Mouse (Mus musculus) liver, embryonic 12.5 days (tissue): ENCODE data around the gene Pdap1. TPM values are rescaled to one million over a fixed set of nuclear protein-coding genes. Genes with fewer than 3 reads are reported as not detected.

Experiments used
- ATAC-seq: fragments of 200-750 bp; cut with Nextera tagmentation; 2 replicates; pipeline ENCODE4 v1.8.0; 2017; ENCODE audit warnings: moderate number of reproducible peaks, mild to moderate bottlenecking, moderate library complexity
- H3K27ac ChIP-seq: fragments of 300-500 bp; sonication (generic); 2 replicates; pipeline ENCODE4 v1.5.1; 2016; ENCODE audit warnings: mild to moderate bottlenecking
- H3K27me3 ChIP-seq: fragments of 300-500 bp; sonication (generic); replicated peaks from 2 replicates; pipeline ENCODE4 v1.6.1; 2016; ENCODE audit warnings: mild to moderate bottlenecking, moderate library complexity
- H3K36me3 ChIP-seq: fragments of 300-500 bp; sonication (generic); 2 replicates; pipeline ENCODE4 v1.6.1; 2016; ENCODE audit warnings: mild to moderate bottlenecking, moderate library complexity
- H3K4me1 ChIP-seq: fragments of 300-500 bp; sonication (generic); 2 replicates; pipeline ENCODE4 v1.6.1; 2016
- H3K4me2 ChIP-seq: fragments of 300-500 bp; sonication (generic); 2 replicates; pipeline ENCODE4 v1.6.1; 2016; ENCODE audit warnings: mild to moderate bottlenecking, moderate library complexity
- H3K4me3 ChIP-seq: fragments of 300-500 bp; sonication (generic); 2 replicates; pipeline ENCODE4 v1.5.1; 2016; ENCODE audit warnings: mild to moderate bottlenecking, moderate library complexity
- H3K9ac ChIP-seq: fragments of 300-500 bp; sonication (generic); 2 replicates; pipeline ENCODE4 v1.6.1; 2016; ENCODE audit warnings: mild to moderate bottlenecking, moderate library complexity
- H3K9me3 ChIP-seq: fragments of 300-500 bp; sonication (generic); replicated peaks from 2 replicates; pipeline ENCODE4 v1.6.1; 2016; ENCODE audit warnings: mild to moderate bottlenecking, moderate library complexity
- WGBS: fragments of 180-500 bp; shearing (Covaris S2); methylation state at CpG from one replicate; pipeline ENCODE4 v1.1.7; 2016; ENCODE audit not compliant: insufficient replicate concordance; 5-methylcytosine and 5-hydroxymethylcytosine counted together
- polyA plus RNA-seq: library from polyadenylated mRNA; unstranded; fragments of >200 nt; fragmentation: Nextera tagmentation; extraction: Ambion mirVana; gene quantifications from 2 replicates; pipeline ENCODE4 v1.2.1, GENCODE M21; 2016

Pdap1 gene
- 78.0 and 80.6 TPM in 2 replicates for polyA plus RNA-seq

DNA sequence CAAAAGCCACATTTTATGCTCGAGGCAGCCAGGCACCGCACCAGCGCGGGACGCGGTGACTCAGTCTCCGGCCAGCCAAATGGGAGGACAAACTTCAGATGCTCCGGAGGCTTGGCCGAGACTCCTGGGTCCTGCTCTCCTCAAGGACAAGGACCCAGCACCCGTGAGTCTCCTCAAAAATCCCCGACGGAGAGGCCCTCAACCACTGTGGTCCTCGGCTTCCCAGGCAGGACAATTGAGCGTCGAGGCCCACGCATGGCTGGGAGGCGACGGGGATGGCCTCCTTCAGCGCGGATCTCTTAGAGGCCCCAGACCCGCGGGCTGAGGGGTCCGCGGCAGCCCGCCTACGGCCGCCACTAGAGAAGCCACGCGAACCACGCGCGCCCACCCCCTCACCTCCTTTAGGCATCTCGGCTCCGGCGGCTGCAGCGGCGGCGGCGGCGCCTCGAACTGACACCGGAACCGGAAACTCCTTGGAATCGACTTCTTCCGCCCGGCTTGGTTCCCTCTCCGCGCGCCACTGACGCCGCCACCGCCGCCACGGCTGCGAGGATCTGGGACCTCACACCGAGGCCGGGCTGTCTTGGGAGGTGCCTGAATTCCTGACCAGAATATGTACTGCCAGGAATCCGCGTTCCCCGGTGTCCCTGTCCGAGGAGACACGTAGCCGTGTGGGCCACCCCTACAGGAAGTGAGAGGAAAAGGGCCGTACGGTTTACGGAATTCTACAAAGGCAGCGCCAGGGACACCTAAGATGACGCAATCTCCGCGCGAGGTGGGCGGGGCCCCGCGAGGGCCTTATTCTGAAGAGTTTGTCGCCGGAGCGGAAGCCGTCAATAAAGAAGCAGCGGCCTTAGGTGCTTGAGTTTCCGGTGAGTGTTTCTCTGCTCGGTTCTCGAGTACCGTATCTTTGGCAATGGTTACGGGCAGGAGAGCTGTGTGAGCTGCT, at the start of gene Pdap1, which contains the start of gene Bud31:
Gene Pdap1, minus strand, starts transcription at position 668 of the 949 bp plus-strand sequence.
Gene Bud31, plus strand, starts transcription at position 792 of the 949 bp plus-strand sequence.
- peak; percentile 89 for ATAC-seq
- Histone ChIP-seq H3K4me1 (peaks cover 44% of the 10 kb centered on the region), H3K9ac (peak within 1 kb of the TSS; percentile 90), H3K36me3 (peaks cover 62% of the 10 kb centered on the region), H3K27me3 (no peaks in the 10 kb centered on the region), H3K27ac (peak within 1 kb of the TSS; percentile 88), H3K4me2 (peak within 1 kb of the TSS; percentile 74), H3K9me3 (no peaks in the 10 kb centered on the region), H3K4me3 (peak within 1 kb of the TSS; percentile 94)
- whole genome bisulfite sequencing, result under 1% methylated on average over 84 of the region's 84 CpGs

DNA sequence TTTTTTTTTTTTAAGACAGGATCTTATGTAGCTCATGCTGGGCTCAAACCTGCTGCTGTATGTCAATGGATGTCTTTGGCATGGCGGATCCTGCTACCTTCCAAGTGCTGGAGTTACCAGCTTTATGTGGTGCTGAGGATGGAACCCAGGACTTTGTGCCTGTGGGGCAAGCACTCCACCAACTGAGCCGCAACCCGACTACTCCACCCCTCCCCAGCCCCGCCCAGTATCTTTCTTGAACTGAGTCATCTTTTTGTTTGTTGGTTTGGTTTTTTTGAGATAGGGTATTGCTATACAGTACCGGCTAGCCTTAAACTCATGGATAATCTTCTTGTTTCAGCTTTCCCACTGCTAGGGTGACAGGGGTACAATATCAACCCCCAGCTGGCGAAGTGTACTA, 49.4 kb upstream of the Pdap1 start:
- Histone ChIP-seq H3K36me3 (peaks cover 57% of the 10 kb centered on the region), H3K4me1 (peaks cover 34% of the 10 kb centered on the region), H3K4me2 (peak overlapping the region; percentile 89), H3K4me3 (peak overlapping the region; percentile 93), H3K9ac (peak overlapping the region; percentile 89; the same call in 1 of the 2 replicates), H3K27me3 (no peaks in the 10 kb centered on the region), H3K27ac (peak overlapping the region; percentile 76), H3K9me3 (no peaks in the 10 kb centered on the region)
- ATAC-seq, result peak; percentile 55; the same call in 1 of the 2 replicates
- WGBS, result 45% methylated on average over 6 of the region's 6 CpGs

DNA sequence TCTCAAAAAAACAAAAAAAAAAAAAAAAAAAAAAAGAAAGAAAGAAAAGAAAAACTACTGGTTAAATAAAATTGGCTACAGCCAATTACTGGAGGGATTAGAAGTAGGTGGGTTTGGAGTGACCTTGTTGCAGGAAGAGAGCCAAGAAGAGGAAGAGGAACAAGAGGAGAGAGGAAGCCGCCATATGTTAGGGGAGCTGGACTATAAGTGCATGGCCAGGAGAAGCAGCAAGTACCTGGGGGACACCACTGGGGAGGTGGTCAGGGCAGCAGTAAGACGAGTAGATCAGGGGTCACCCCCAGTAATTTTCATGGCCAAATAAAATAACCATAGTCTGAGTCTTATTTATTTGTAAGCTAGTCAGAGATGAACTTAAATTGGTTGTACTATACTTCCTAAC, 45.2 kb upstream of the Pdap1 start:
- Histone ChIP-seq H3K27me3 (no peaks in the 10 kb centered on the region), H3K9me3 (no peaks in the 10 kb centered on the region), H3K4me3 (no peak overlapping the region), H3K4me1 (peaks cover 21% of the 10 kb centered on the region), H3K27ac (no peak overlapping the region), H3K36me3 (peaks cover 89% of the 10 kb centered on the region), H3K4me2 (no peak overlapping the region), H3K9ac (no peak overlapping the region)
- 79% methylated on average over 2 of the region's 2 CpGs for WGBS
- no peak for ATAC-seq

DNA sequence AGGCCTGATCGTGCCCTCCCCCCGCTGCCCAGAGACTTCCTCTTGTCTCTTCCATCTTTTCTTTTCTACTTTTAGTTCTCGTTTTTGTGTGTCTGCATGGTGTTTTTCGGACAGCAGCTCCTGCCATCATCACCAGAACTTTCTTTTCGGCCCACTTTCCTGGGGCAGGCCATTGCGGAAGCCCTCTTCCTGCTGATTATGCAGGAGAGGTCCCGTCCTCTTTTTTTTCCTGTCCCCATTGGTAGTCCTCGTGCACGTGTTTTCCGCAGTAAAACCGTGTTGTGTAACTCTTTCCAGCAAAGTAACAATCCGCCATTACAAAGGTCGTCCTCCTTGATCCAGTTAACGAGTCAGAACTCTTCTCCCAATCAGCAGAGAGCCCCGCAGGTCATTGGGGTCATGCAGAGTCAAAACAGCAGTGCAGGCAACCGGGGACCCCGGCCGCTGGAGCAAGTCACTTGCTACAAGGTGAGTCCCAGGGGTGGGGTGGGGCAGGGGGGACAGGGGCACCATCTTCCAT, 38.5 kb upstream of the Pdap1 start:
- Histone ChIP-seq H3K9me3 (no peaks in the 10 kb centered on the region), H3K4me3 (no peak overlapping the region), H3K4me1 (no peaks in the 10 kb centered on the region), H3K36me3 (peaks cover 100% of the 10 kb centered on the region), H3K27me3 (no peaks in the 10 kb centered on the region), H3K4me2 (no peak overlapping the region), H3K9ac (no peak overlapping the region), H3K27ac (0 out of 2 replicates have a peak overlapping the region, but pooled peaks have one; percentile 21)
- 78% methylated on average over 18 of the region's 18 CpGs for WGBS
- no peak for ATAC-seq

DNA sequence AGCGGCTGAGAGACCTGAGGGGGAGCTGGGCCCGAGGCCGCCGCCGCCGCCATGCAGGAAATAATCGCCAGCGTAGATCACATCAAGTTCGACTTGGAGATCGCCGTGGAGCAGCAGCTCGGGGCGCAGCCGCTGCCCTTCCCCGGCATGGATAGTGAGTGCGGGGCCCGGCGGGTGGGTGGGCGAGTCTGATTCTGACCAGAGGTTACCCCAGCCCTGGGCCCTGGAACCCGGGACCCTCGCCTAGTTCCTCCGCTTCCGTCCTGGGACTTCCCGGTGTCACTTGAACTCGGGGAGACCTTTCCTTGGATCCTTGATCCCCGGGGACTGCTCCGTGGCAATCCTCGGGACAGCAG, 27.2 kb upstream of the Pdap1 start:
- peak; percentile 10 for ATAC-seq
- Histone ChIP-seq H3K9ac (peak overlapping the region; percentile 98), H3K9me3 (no peaks in the 10 kb centered on the region), H3K4me2 (peak overlapping the region; percentile 76), H3K4me3 (peak overlapping the region; percentile 99), H3K27me3 (no peaks in the 10 kb centered on the region), H3K4me1 (peaks cover 41% of the 10 kb centered on the region), H3K36me3 (peaks cover 58% of the 10 kb centered on the region), H3K27ac (peak overlapping the region; percentile 90)
- 0% methylated on average over 28 of the region's 28 CpGs for WGBS

DNA sequence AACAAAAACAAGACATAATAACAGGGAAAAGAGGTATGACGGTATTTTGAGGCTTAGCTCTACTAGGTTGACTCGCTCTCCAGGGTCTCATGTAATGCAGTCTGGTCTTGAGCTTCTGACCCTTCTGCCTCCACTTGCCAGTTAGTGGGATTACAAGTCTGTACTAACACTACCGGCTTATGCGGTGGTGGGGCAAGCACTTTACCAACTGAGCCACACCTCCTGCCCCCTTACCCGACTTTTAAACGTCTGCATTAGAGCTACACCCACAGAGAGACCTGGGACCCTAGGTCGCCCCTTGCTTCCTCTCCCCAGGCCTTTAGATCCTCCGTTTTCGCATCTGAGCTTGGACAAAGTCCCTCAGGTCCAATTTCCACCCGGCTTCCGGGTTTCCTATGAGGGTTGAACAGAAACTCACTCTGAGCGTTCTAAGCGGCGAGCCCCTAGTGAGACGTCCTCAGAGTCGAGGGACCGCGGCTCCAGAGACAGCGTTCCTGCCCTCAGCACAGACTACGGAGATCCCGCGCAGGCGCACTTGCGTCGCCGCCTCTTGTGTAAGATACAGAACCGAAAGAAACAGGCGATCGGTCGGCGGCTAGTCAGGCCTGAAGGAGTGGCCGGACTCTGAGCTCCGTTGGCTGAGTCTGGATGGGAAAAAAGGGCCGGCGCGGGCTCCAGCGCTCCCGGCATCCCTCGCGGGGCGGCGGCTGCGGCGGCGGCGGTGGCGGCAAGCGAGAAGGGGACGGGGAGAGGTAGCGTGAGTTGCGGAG, 26.7 kb upstream of the Pdap1 start, which contains the start of the genes Ptcd1 and Cpsf4:
Gene Ptcd1, minus strand, starts transcription at position 573 of the 770 bp plus-strand sequence.
Gene Cpsf4, plus strand, starts transcription at position 678 of the 770 bp plus-strand sequence.
- Histone ChIP-seq H3K36me3 (peaks cover 57% of the 10 kb centered on the region), H3K9ac (peak within 1 kb of the TSS; percentile 98), H3K27me3 (no peaks in the 10 kb centered on the region), H3K9me3 (no peaks in the 10 kb centered on the region), H3K4me1 (peaks cover 41% of the 10 kb centered on the region), H3K27ac (peak within 1 kb of the TSS; percentile 90), H3K4me3 (peak within 1 kb of the TSS; percentile 99), H3K4me2 (peak within 1 kb of the TSS; percentile 76)
- peak; percentile 95 for ATAC-seq
- under 1% methylated on average over 51 of the region's 51 CpGs for WGBS

DNA sequence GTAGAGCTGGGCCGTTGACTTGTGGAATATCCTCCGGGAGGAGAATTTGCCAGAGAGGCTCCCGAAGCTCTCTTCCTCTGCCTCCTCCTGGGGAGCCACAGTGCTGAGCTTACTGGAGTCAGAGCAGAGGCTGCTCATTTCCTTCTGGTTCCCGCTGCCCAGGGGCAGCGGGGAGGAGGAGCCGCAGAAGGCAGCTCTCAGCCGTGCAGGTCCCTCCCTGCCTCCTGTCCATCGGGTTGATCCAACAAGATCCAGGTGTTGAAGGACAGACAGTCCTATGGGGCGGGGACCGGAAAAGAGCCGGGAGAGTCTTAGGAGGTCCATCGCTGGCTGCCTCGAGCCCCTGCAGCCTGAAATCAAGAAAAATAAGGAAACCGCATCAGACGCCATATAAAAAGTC, 25.1 kb upstream of the Pdap1 start:
- ATAC-seq, result no peak
- WGBS, result 88% methylated on average over 15 of the region's 15 CpGs

DNA sequence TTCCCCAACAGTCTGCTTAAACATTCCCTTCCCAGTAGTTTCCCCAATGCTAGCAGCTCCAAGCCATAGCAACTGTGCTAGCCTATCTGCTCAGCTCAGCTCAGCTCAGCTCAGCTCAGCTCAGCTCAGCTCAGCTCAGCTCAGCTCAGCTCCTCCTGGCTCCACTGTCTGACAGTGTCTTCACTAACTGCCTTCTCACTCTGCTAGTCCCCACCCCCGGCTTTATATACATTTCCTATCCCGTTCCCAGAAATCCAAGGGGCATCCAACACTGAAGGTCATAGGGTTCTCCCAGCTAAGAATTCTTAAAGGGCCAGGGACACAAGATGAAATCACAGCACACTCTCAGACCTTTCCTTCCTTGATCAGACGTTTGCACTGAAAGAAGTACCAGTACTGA, 24.7 kb upstream of the Pdap1 start:
- H3K9ac ChIP-seq, result no peak overlapping the region
- H3K4me2 ChIP-seq, result peak overlapping the region; percentile 76; the same call in 1 of the 2 replicates
- H3K4me1 ChIP-seq, result peaks cover 41% of the 10 kb centered on the region

More for the DNA sequence above, 25.1 kb upstream of the Pdap1 start:
- Histone ChIP-seq H3K27ac (0 out of 2 replicates have a peak overlapping the region, but pooled peaks have one; percentile 23), H3K4me2 (peak overlapping the region; percentile 76), H3K36me3 (peaks cover 57% of the 10 kb centered on the region), H3K9me3 (no peaks in the 10 kb centered on the region), H3K4me3 (0 out of 2 replicates have a peak overlapping the region, but pooled peaks have one; percentile 99), H3K4me1 (peaks cover 41% of the 10 kb centered on the region), H3K27me3 (no peaks in the 10 kb centered on the region), H3K9ac (no peak overlapping the region; the same call in 1 of the 2 replicates)

DNA sequence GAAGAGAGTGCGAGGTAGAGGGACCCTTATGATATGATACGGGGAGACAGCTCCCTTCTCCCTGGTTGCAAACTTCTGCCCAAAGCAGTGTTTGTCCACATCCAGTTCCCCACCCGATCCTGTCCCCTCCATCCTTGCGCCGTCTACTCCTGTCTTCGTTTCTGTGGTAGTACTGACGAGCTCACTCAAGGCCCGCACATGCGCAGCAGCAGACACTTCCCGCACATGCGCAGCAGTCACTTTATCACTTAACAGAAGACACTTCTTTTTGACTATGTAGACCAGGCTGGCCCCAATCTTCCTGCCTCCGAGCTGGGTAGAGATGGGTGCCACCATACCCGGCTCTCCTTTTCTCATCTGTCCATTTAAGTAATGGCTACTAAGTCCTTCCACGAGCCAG, 21.3 kb upstream of the Pdap1 start:
- Histone ChIP-seq H3K4me1 (peaks cover 24% of the 10 kb centered on the region), H3K27ac (no peak overlapping the region), H3K9me3 (no peaks in the 10 kb centered on the region), H3K9ac (no peak overlapping the region), H3K27me3 (no peaks in the 10 kb centered on the region), H3K4me3 (no peak overlapping the region), H3K4me2 (no peak overlapping the region), H3K36me3 (peaks cover 88% of the 10 kb centered on the region)
- ATAC-seq, result no peak
- 88% methylated on average over 14 of the region's 14 CpGs for WGBS

More for the DNA sequence above, 24.7 kb upstream of the Pdap1 start:
- Histone ChIP-seq H3K9me3 (no peaks in the 10 kb centered on the region), H3K36me3 (peaks cover 59% of the 10 kb centered on the region), H3K4me3 (no peak overlapping the region), H3K27me3 (no peaks in the 10 kb centered on the region), H3K27ac (no peak overlapping the region)
- WGBS, result 74% methylated on average over 3 of the region's 3 CpGs
- ATAC-seq, result no peak

DNA sequence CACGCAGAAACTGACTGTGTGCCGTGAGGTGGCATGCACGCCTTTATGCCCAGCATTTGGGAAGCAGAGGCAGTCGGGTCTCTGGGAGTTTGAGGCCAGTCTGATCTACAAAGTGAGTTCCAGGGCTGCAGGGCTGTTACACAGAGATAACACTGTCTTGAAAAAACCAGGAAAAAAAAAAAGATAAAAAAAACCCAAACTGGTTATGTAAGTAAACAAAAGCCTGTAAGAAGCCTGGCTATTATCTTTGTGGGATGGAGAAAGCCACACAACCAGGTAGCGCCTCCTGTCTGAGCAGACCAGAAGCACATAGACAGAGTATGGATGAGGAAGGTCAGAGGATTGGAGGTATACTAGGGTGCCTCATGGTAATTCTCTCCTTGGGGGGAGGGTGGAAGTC, 12.7 kb upstream of the Pdap1 start:
- Histone ChIP-seq H3K27me3 (no peaks in the 10 kb centered on the region), H3K36me3 (peaks cover 96% of the 10 kb centered on the region), H3K4me2 (peak overlapping the region; percentile 12; the same call in 1 of the 2 replicates), H3K27ac (peak overlapping the region; percentile 77), H3K9ac (no peak overlapping the region), H3K9me3 (no peaks in the 10 kb centered on the region), H3K4me1 (peaks cover 54% of the 10 kb centered on the region), H3K4me3 (no peak overlapping the region)
- peak; percentile 70 for ATAC-seq
- 47% methylated on average over 5 of the region's 5 CpGs for WGBS

DNA sequence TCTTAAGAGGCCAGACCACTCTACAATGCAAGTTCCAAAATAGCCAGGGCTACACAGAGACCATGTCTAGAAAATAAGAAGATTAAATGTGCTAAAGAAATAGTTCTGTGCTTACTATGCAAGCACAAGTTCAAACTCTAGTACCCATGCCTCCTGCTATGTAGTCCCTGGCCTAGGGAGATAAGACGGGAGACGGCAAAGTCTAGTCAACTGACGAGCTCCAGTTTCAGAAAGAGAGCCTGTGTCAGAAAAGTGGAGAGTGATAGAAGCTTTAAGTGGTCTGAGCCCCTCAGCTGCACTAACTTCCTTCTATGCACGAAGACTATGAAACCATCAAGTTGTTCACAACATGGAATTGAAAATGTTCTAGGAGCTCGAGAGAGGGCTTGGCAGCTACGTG, 9.3 kb upstream of the Pdap1 start:
- 38% methylated on average over 6 of the region's 6 CpGs for WGBS
- Histone ChIP-seq H3K4me1 (peaks cover 54% of the 10 kb centered on the region), H3K36me3 (peaks cover 99% of the 10 kb centered on the region), H3K27me3 (no peaks in the 10 kb centered on the region), H3K4me2 (peak overlapping the region; percentile 17), H3K9me3 (no peaks in the 10 kb centered on the region), H3K4me3 (no peak overlapping the region), H3K27ac (peak overlapping the region; percentile 75), H3K9ac (no peak overlapping the region)
- ATAC-seq, result peak; percentile 68
